Mouse (Mus musculus): ENCODE results near the gene Ammecr1. TPM values are rescaled to one million over a fixed set of nuclear protein-coding genes. Genes with fewer than 3 reads are reported as not detected.

The Ammecr1 gene
- total RNA-seq (2015; ENCODE audit: low replicate concordance) (38.5 and 46.1 TPM in 2 replicates), total RNA-seq (2017; ENCODE audit: low replicate concordance) (34.6 and 43.8 TPM in 2 replicates)

DNA sequence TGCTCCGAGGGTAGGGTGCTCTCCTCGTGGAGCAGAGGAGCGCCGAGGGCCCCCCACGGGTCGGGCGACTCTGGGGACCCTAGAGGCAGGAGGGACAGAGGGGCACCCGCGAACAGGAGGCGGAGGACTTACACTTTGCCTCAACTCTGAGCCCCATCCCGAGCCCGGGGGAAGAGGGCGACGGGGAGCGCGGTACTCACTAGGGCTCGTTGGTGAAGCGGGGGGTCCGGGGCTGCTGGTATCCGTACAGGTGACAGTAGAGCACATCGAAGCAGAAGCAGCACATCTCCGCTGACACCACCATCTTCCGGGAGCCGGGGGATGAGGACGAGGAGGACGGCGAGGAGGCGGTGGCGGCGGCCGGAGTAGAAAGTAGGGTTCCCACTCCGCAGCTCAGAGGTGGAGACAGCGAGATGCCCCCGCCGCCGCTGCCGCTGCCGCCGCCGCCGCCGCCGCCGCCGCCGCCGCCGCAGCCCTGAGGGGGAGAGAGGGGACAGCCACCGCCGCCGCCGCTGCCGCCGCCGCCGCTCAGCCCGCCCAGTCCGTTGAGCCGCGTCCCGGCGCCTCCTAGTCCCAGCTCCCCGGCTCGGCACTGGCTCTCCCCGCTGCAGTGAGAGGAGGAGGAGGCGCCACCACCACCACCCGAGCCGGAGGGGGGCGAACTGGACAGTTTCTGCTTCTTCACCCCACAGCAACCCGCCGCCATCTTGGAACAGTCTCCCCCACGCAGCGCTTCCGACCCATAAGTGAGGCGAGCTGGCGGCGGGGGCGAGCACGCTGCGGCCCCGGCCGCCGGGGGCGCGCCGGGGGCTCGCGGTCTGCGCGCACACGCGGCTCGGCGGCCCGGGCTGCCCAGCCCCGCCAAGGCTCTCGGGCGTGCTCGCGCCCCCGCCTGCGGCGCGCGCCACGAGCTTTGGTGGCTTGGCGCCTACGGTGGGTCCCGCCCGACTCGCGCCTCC is at the start of gene Ammecr1:
Ammecr1 (minus strand) TSS at position 721 of the 959 bp plus-strand sequence.
- peak; percentile 78 for ATAC-seq (replicated peaks; ENCODE audit: low FRiP score, poor library complexity, severe bottlenecking)

DNA sequence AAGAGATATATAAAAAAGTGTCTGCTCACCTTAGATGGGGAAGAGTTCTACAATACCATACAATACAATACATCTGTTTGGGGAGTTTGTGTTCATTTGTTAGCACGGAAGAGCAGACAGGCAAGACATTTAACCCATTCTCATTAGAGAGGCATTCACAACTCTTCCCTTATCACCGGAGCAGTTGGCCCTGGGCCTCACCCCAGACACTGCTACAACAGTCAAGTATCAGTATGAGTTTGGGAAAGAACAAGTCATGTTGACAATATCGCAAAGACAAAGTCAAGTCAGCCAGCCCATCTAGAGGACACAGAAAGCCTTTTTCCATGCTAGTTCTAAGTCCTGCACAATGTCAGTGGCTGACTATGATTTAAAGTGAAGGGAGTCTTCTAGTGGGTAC is 47.6 kb upstream of the Ammecr1 start:
- no peak for ATAC-seq (replicated peaks; ENCODE audit: low FRiP score, poor library complexity, severe bottlenecking)

DNA sequence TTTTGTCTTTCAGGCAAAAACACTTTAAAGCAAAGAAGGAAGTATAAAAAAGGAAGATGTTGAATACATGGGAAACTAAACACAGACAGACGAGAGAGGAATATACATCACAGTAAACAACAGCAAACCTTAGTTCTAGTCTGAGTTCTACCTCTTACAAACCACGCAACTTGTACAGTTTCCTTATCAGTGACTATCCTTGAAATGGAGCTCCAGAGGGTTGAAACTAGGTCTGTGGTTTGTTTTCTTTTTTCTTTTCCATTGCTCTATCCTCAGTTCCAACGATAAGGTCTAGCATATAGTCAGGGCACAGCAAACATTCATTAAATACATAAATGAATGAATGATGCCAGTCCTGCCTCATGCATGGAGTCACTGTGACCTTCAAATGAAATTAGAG is 45.8 kb upstream of the Ammecr1 start:
- peak; percentile 61 for ATAC-seq (replicated peaks; ENCODE audit: low FRiP score, poor library complexity, severe bottlenecking)

DNA sequence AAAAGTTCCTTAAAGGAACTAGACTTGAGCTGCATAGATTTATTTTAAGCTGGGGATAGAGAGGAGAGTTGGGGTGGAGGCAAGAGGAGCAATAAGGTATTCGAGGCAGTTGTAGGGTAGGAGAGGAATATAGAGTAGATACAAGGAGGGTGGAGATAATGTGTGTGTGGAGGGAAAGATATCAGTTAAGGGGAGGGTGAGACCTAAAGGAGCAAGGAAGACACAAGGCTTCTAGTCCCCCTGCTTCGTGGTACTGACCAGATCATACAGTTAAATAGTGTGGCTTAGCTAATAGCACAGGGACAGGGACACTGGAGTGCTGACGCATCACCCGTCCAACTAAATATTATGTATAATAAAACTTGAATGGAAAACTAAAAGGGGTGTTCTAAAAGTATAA is 45.3 kb upstream of the Ammecr1 start:
- peak; percentile 87 for ATAC-seq (replicated peaks; ENCODE audit: low FRiP score, poor library complexity, severe bottlenecking)

DNA sequence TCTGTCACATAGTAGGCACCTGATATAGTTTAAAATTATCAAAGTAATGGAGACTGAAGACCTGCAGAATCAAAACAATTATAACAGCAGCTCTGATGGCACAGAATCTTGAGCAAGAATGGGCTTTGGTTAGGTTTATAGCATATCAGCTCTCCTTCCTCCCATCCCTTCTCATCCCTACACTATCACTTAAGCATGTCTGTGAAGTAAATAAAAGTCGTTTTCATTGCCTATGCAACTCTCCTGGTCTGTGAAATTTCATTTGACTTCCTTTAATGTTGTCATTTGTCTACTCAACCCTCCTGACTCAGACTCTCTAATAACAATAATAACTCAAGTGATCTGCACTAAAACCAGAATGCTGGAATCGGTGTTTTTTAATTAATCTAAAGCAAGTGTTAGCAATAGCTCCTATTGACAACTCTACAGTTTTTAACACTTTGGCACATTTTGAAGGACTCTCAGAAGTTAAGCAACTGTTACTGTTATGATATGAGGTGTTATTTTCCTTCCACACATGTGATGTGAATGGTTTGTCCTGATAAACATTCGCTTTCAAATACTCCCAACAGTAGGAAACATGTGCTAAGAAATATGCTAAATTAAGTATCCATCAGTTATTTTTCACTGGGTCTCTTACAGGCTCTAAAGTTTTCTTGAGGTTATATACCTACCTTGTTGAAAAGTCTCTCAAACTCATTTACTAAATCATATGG is 37.8 kb upstream of the Ammecr1 start:
- ATAC-seq (replicated peaks; ENCODE audit: low FRiP score, poor library complexity, severe bottlenecking) = peak; percentile 95

DNA sequence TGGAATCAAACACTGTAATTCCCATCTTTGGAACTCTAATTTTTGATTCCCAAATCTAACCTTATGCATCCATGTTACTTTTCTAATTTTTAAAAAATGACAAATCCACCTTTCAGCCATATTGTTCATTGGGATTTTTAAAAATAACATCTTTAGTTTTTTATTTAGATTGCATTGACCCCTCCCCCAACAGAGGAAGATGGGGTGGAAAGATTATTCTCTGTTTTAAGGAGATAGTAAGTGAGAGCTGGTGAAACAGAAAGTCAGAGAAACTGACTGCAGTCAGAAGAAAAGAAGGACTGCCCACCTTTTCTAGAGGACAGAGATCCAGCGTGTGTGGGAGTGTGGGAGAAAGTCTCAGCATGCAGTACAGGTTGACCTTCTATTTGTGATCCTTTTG is 30.7 kb upstream of the Ammecr1 start:
- ATAC-seq (replicated peaks; ENCODE audit: low FRiP score, poor library complexity, severe bottlenecking) = no peak; the same call in 1 of the 2 replicates

DNA sequence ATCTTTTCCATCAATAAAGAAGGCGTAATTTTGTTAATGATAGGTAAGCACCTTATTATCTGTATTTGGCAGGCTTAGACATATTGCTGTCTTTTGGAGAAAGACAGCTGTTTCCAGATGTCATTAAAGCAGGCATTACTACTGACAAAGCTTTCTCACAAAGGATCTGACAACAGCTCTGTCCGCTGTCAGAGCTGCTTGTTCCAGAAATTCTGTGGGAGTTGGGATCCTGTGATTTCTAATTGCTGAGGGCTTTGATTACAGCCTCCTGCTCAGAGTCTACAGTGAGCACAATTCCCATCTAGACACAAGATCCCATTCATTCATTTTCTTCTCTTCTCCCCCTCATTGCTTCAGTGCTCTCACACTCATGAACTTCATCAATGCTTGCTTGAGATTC is 28.0 kb upstream of the Ammecr1 start:
- no peak for ATAC-seq (replicated peaks; ENCODE audit: low FRiP score, poor library complexity, severe bottlenecking)

DNA sequence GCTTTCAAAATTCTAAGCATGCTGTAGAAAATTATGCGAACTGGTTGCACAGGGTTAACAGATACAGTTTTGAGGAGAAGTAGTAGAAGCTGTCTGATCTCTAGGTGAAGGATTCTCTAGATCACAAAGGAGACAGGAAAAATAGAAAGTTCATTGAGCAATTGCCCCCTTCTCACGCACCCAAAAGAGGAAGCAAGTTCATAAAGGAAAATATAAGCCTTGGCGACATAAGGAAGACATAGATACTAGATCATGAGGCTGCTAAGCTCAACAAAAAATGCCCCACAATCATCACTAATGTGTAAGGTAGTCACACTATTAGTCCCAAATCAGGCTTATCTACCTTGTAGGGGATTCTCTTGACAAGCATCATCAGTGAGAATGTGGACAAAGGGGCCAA is 17.6 kb upstream of the Ammecr1 start:
- no peak for ATAC-seq (replicated peaks; ENCODE audit: low FRiP score, poor library complexity, severe bottlenecking)

DNA sequence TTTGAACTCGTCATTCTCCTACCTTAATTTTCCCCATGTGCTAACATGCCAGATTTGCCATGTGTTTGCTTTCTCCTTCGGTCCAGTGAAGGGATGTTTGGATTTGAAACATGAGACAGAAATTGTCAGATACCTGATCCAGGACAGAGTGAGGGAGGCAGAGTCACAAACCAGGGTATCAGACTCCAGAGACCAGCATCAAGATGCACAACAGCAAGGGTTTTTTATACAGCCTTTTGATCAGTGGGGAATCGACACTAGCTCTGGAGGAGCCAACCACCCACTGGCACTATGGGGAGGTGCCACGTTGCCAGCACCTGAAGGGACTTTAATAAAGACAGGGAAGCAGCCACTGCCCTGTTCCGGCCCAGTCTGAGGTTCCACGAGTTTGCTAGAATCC is 17.1 kb upstream of the Ammecr1 start:
- no peak for ATAC-seq (replicated peaks; ENCODE audit: low FRiP score, poor library complexity, severe bottlenecking)

DNA sequence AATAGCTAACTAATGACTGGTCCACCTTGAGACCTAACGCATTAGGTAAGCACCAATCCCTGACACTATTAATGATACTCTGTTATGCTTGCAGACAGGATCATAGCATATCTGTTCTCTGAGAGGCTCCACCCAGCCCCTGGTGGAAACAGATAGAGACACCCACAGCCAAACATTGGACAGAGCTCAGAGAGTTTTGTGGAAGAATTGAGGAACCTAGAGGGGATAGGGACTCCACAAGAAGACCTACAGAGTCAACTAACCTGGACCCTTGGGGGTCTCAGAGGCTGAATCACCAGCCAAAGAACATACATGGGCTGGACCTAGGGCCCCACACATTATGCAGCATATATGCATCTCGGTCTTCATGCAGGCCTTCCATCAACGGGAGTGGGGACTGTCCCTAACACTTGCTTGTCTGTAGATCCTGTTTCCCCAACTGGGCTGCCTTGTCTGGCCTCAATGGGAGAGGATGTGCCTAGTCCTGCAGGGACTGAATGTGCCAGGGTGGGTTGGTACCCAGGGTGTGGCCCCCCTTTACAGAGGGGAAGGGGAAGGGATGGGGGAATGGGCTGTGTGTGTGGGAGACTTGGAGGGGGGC is 15.1 kb upstream of the Ammecr1 start:
- ATAC-seq (replicated peaks; ENCODE audit: low FRiP score, poor library complexity, severe bottlenecking) = peak; percentile 96

DNA sequence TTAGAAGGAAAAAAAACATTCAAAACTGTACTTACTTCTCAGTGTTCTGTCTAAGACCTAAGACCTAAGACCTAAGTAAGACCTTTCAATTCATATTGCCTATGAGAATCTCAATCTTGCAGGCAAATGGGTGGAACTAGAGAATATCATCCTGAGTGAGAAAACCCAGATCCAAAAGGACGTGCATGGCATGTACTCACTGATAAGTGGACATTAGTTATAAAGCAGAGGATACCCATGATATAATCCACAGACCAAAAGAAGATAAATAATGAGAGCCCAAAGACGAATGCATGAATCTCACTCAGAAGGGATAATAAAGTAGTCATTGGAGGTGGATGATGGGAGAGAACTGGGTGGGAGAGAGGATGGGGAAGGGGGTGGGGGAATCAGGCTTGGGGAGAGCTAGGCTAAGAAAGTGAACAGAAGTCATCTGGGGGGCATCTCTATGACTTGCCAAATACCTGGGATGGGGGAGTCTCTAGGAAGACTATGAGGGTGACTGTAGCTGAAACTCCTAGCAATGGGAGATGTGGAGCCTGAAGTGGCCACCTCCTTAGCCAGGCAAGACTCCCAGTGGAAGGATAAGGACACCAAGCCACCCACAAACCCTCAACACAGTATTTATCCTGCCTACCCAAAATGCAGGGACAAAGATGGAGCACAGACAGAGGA is 14.5 kb upstream of the Ammecr1 start:
- ATAC-seq (replicated peaks; ENCODE audit: low FRiP score, poor library complexity, severe bottlenecking) = no peak

DNA sequence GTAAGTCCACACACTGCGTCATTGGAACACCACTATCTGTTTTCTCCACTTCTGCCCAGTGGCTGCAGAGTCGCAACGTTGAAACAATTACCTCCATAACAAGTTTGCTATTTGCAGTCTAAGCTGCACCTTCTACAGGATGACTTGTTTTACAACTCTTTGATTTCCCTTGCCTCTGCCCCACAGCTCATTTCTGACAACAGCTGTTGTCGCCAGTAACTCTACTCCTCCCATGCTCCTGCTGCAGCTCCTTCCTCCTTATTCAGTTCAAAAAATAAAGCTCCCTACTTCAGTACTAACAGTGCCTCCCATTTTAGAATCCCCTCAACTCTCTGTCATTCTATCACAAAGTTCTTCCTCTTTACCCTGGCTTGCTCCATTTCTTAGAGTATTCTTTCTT is 12.7 kb upstream of the Ammecr1 start:
- ATAC-seq (replicated peaks; ENCODE audit: low FRiP score, poor library complexity, severe bottlenecking) = no peak

DNA sequence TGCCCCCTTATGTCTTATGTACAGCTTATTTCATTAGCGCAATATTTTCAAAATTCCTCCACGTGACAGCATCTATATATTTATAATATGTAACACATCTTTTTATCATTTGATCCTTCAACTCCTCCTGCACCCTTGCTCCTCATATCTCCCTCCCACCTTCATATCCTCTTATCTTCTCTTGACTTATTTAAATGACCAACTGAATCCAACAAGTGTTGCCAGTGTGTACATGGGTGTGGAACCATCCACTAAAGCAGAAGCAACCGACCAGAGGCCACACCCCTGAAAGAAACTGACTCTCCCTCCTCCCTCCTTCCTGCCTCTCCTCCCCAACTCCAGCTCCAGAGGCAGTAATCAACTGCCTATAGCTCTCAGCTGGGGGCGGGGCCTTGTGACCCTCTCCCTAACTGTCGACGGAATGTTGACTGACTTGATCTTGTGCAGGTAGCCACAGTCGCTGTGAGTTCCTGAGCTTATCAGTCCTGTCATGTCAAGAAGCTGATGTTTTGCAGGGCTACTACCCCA is 6.0 kb upstream of the Ammecr1 start:
- peak; percentile 100 for ATAC-seq (replicated peaks; ENCODE audit: low FRiP score, poor library complexity, severe bottlenecking)

DNA sequence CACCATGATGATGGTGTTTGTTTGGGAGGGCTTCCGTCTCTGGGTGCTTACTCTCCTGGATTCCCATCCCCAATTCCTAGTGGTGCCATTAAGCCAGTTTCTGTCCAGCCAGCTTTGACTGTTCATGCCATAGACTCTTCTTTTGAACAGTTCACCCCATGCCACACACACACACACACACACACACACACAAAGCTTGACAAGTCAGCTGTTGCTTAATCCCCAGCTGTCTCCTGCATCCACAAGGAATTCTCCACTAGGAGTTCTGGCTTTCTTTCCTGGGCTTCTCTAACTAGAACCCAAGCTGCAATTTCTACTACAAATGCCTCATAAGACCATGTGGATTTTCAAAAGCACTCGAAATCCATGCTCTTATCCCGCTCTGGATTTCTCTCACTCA is 5.2 kb upstream of the Ammecr1 start:
- no peak for ATAC-seq (replicated peaks; ENCODE audit: low FRiP score, poor library complexity, severe bottlenecking)

DNA sequence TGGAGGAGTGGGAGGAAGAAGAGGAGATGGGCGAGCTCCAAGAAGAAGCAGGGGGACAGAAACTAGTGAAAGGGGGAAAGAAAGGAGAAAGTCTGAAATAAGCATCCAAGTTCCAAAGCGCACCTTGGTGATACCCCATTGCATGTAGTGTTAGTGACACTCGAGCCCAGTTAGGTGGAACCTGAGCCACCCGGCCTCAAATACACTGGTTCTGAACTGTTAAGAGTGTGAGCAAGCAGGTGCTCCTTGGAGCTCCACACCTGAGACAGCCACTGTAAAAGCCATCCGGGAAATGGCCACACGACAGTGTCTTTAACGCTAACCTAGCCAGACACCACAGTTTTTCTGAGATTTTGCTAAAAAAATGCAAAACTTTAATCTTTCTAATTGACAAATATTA is 539 bp upstream of the Ammecr1 start:
- 0 out of 2 replicates have a peak, but pooled peaks have one; percentile 14 for ATAC-seq (replicated peaks; ENCODE audit: low FRiP score, poor library complexity, severe bottlenecking)

DNA sequence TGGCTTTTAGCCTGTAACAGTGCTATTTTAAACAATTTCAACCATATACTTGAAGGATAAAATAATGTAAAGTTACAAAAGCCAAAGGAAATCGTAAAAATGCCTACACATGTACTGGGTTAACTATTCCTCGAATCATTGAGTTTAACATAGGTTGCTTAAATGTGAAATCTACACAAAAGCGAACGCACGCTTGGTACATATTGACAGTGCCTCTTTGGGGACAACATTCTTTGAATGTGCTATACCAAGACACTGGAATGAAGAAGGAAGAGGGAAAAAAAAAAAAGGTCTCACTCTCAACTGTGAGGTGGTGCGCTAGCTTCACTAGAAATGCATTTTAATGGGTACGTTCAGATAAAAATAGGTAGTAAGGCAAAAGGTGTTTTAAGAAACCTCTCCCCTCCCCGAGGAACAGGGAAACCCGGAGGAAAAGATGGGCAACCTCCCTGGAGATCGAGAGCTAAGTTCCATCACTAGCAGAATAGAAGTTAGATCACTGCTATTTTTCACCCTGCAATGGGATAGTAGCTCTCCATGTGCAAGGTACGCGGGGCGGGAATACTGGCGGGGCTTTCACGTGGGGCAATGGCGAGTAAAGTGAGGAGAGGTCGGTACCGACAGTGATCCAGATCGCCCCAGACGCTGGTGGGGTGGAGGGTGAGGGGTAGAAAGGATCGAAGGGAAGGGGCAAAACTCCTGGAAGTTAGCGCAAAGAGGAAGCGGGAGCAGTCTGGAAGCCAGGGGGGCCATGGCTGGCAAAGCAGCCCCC is 1.1 kb downstream of the Ammecr1 start:
- ATAC-seq (replicated peaks; ENCODE audit: low FRiP score, poor library complexity, severe bottlenecking) = peak; percentile 16; the same call in 1 of the 2 replicates

DNA sequence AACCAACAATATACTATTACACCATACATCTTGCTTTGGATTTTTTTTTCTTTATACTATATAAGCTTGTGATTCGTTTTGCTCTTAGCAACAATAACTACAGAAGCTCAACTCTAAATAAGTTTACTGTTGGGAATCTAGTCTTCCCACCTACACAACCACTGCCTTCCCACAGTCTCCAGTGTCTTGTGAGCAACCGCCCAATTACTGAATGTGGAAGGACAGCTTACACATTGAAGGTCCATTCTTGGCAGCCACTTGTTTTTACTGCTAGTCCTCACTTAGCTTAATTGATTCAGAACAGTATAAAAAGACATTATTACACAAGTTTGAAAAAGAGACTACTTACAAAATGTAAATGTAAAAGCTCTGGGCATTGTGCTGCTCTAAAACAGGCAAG is 6.1 kb downstream of the Ammecr1 start:
- ATAC-seq (replicated peaks; ENCODE audit: low FRiP score, poor library complexity, severe bottlenecking) = no peak

DNA sequence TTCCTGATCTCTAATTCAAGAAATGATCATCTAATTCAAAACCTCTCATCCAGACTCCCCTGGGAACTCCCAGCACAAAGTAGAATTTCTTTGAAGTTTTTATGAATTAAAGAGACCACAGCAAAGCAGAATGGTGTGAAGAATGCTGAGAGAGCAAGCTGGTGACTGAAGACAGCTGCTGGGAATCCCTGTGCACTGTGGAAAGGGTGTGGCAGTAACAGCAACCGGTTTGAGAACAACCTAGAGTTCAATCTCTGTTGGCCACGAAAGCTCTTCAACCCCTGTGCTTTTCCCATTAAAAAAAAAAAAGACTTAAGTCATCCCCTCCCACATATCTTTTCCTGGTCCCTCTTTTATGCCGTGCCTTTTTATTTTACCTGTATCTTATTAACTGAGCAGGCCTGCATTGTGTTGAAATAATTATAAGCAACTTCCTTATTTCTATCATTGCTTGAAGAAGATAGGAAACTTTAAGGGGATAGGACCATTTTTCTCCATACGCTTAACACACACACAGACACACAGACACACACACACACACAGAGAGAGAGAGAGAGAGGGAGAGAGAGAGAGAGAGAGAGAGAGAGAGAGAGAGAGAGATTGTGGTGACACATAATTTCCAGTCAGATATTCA is 6.7 kb downstream of the Ammecr1 start:
- ATAC-seq (replicated peaks; ENCODE audit: low FRiP score, poor library complexity, severe bottlenecking) = no peak

Data from erythroblast, adult 5-6 weeks (primary cell).